Mouse (Mus musculus): ENCODE data around the gene Rasgef1a.

- TF ChIP-seq GABPA (IDR thresholded peaks at IDR 0.05; ENCODE audit: low read depth, low read length), result no peak
- no peak for TF ChIP-seq CTCF (IDR thresholded peaks at IDR 0.05 in 2 of 3, conservative IDR thresholded peaks at IDR 0.05 in 1 of 3; ENCODE audit: control insufficient read depth in 1 of 3, insufficient read depth in 1 of 3, low read depth in 2 of 3, low read length in 3 of 3, poor library complexity in 1 of 3, severe bottlenecking in 1 of 3)
- peak; percentile 73 to 97 for TF ChIP-seq POLR2A (IDR thresholded peaks at IDR 0.05; ENCODE audit: control insufficient read depth in 1 of 2, insufficient read depth in 1 of 2, low read depth in 1 of 2, low read length in 2 of 2, poor library complexity in 1 of 2)
- peak; percentile 64; the same call in 1 of the 2 replicates for TF ChIP-seq SIN3A (IDR thresholded peaks at IDR 0.05; ENCODE audit: low read length)
- no peak for TF ChIP-seq CHD1 (IDR thresholded peaks at IDR 0.05; ENCODE audit: low read depth, low read length)
- peak; percentile 55 for TF ChIP-seq HCFC1 (IDR thresholded peaks at IDR 0.05; ENCODE audit: low read depth, low read length)
- 0 out of 2 replicates have a peak, but pooled peaks have one; percentile 38 for TF ChIP-seq MAX (IDR thresholded peaks at IDR 0.05; ENCODE audit: low read length)
Observed at GRCm38 (mm10) chr6:118138731-118139709, 127.8 kb downstream of the Rasgef1a start, which contains the start of gene Csgalnact2.
